Mouse (Mus musculus): ENCODE measurements at regions not wholly inside any gene's neighbourhood (a gene's known extent, or its start where the extent isn't known, plus 50 kb on each side); places are given as distances from the start of the nearest gene placed in this dataset.

DNA sequence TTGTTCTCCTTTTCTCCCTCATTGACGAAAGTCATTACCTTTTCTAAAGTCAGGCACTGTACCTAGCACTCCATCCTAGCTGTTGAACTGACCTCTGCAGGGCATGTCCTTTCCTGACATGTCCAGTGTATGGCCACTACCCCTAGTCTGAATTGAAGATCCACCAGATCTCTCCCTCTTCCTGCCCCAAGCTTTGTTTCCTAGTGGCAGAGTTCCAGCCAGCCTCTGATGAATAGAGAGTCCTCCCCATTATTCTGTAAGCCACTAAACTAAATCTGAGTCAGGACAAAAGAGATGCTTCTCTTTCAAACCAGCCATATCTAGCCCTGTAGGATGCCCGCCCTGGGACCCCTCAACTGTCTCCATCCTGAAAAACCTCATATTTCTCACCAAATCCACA, 317.7 kb upstream of the Maf start:
- no peak for TF ChIP-seq CTCF (IDR thresholded peaks at IDR 0.05; ENCODE audit: low read depth)
- no peak for TF ChIP-seq EP300 (IDR thresholded peaks at IDR 0.05; ENCODE audit: low read depth)

Data from liver, embryonic 14.5 days (tissue).